Mouse (Mus musculus) intestine, embryonic 15.5 days (tissue): ENCODE data around the gene Tacc2. TPM values are rescaled to one million over a fixed set of nuclear protein-coding genes. Genes with fewer than 3 reads are reported as not detected.
"Not testable (repeated sequence)": the region's sequence is repeated elsewhere in the genome, so short reads cannot be mapped to it uniquely, and the experiment has no call there.

ENCODE experiments used
- ATAC-seq: fragments of 200-750 bp; cut with Nextera tagmentation; 2 replicates; pipeline ENCODE4 v1.8.0; 2017; ENCODE audit warnings: moderate TSS enrichment, moderate library complexity
- H3K27ac ChIP-seq: fragments of 300-500 bp; sonication (generic); 2 replicates; pipeline ENCODE4 v1.5.1; 2015; ENCODE audit warnings: mild to moderate bottlenecking, inconsistent platforms
- H3K27me3 ChIP-seq: fragments of 300-500 bp; sonication (generic); replicated peaks from 2 replicates; pipeline ENCODE4 v1.6.1; 2015; ENCODE audit warnings: inconsistent platforms
- H3K36me3 ChIP-seq: fragments of 300-500 bp; sonication (generic); 2 replicates; pipeline ENCODE4 v1.6.1; 2015; ENCODE audit warnings: inconsistent platforms
- H3K4me1 ChIP-seq: fragments of 300-500 bp; sonication (generic); replicated peaks from 2 replicates; pipeline ENCODE4 v1.6.1; 2015; ENCODE audit warnings: inconsistent platforms
- H3K4me2 ChIP-seq: fragments of 300-500 bp; sonication (generic); replicated peaks from 2 replicates; pipeline ENCODE4 v1.6.1; 2015; ENCODE audit warnings: mild to moderate bottlenecking, inconsistent platforms
- H3K4me3 ChIP-seq: fragments of 300-500 bp; sonication (generic); replicated peaks from 2 replicates; pipeline ENCODE4 v1.5.1; 2015; ENCODE audit warnings: inconsistent platforms
- H3K9ac ChIP-seq: fragments of 300-500 bp; sonication (generic); 2 replicates; pipeline ENCODE4 v1.6.1; 2015; ENCODE audit warnings: inconsistent platforms
- H3K9me3 ChIP-seq: fragments of 300-500 bp; sonication (generic); 2 replicates; pipeline ENCODE4 v1.6.1; 2016; ENCODE audit warnings: inconsistent platforms
- WGBS: fragments of 180-500 bp; shearing (Covaris S2); methylation state at CpG from one replicate; pipeline ENCODE4 v1.1.7; 2015; 5-methylcytosine and 5-hydroxymethylcytosine counted together
- polyA plus RNA-seq: library from polyadenylated mRNA; unstranded; fragments of >200 nt; fragmentation: Nextera tagmentation; extraction: Ambion mirVana; gene quantifications from 2 replicates; pipeline ENCODE4 v1.2.1, GENCODE M21; 2015

Tacc2 gene
- polyA plus RNA-seq, 1 experiment from 2014 or later = 27.8 TPM

GRCm38 (mm10) chr7:130574211-130574991, 2.8 kb upstream of the Tacc2 start:
- no peaks in the 10 kb centered on the region for H3K27me3 ChIP-seq
- 32% methylated on average over 13 of the region's 13 CpGs for WGBS
- no peaks in the 10 kb centered on the region for H3K9me3 ChIP-seq
- no peaks in the 10 kb centered on the region for H3K36me3 ChIP-seq
- peak overlapping the region; percentile 39 for H3K4me2 ChIP-seq
- peak overlapping the region; percentile 78 for H3K27ac ChIP-seq
- peak; percentile 83 for ATAC-seq
- peak overlapping the region; percentile 15; the same call in 1 of the 2 replicates for H3K4me3 ChIP-seq
- H3K9ac ChIP-seq = peak overlapping the region; percentile 12; the same call in 1 of the 2 replicates
- peaks cover 20% of the 10 kb centered on the region for H3K4me1 ChIP-seq

DNA sequence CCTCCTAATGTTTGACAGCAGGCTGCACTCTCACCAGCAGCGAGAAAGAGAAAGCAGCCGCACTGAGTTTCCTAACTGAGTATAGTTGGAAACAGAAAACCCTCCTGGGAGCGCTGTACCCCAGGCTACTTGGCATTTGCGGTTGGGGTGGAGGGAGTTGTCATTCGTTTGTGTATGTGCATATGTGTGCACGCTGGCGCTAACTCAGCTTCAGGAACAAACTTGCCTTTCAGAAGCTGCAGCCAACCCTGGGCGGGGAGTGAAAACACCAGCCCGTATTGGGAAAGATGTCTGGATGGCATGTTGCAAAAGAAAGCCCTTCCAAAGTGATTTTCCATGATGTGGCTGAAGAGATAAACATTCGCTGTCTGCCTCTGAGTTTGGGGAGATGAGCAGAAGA, 257 bp upstream of the Tacc2 start:
- ATAC-seq = no peak
- Histone ChIP-seq H3K27me3 (no peaks in the 10 kb centered on the region), H3K36me3 (no peaks in the 10 kb centered on the region), H3K4me2 (peak overlapping the region; percentile 54), H3K4me3 (peak overlapping the region; percentile 13), H3K9ac (no peak overlapping the region), H3K9me3 (no peaks in the 10 kb centered on the region), H3K27ac (no peak overlapping the region), H3K4me1 (peaks cover 13% of the 10 kb centered on the region)
- 20% methylated on average over 10 of the region's 10 CpGs for WGBS

DNA sequence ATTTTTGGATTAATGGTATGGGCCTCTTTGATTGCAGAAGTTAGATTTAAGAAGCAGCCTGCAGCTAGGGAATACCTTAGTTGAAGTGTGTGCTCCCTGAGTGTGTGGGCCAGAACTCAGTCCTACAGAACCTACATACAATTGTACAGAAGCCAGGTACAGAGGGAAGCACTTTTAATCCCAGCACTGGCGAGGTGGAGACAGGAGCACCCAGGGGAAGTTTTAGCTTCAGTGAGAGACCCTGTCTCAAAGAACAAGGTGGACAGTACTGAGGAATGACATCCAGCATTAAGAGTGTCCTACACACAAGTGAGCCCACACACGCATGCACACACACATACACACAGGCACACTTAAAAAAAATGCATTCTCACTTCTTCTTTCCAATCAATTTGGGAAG, 828 bp downstream of the Tacc2 start:
- H3K4me2 ChIP-seq = no peak overlapping the region
- ATAC-seq = no peak
- 87% methylated on average over 2 of the region's 2 CpGs for WGBS
- H3K4me1 ChIP-seq = peaks cover 13% of the 10 kb centered on the region
- H3K4me3 ChIP-seq = no peak overlapping the region
- no peaks in the 10 kb centered on the region for H3K36me3 ChIP-seq
- H3K9ac ChIP-seq = no peak overlapping the region
- no peaks in the 10 kb centered on the region for H3K27me3 ChIP-seq
- no peaks in the 10 kb centered on the region for H3K9me3 ChIP-seq
- H3K27ac ChIP-seq = no peak overlapping the region

DNA sequence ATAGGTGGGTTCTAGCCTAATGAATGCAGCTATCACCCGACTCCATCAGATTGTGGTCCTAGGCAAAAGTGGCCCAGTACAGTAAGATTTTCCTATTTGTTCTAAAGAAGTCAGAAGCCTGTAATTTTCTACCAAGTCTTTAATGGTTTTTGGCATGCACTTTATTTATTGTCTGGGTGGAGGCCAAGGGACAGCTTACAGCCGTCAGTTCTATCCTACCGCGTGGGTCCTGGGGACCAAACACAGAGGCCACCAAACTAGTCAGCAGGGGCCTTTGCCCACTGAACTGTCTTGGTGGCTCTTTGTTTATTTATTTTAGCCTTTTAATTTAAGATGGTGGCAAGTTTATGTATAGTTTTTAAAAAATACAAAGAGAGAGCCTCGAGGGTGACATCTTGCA, 1.4 kb downstream of the Tacc2 start:
- Histone ChIP-seq H3K27me3 (no peaks in the 10 kb centered on the region), H3K27ac (no peak overlapping the region), H3K4me3 (no peak overlapping the region), H3K4me2 (no peak overlapping the region), H3K9me3 (no peaks in the 10 kb centered on the region), H3K36me3 (no peaks in the 10 kb centered on the region), H3K4me1 (peaks cover 13% of the 10 kb centered on the region), H3K9ac (no peak overlapping the region)
- ATAC-seq = no peak
- WGBS = 59% methylated on average over 5 of the region's 5 CpGs

GRCm38 (mm10) chr7:130586521-130587072, 9.4 kb downstream of the Tacc2 start:
- Histone ChIP-seq H3K27me3 (no peaks in the 10 kb centered on the region), H3K27ac (no peak overlapping the region), H3K36me3 (no peaks in the 10 kb centered on the region), H3K4me1 (0 out of 2 replicates have a peak, but pooled peaks cover 3% of the 10 kb centered on the region), H3K9me3 (no peaks in the 10 kb centered on the region), H3K4me2 (no peak overlapping the region), H3K4me3 (no peak overlapping the region), H3K9ac (no peak overlapping the region)
- ATAC-seq = no peak
- WGBS = 80% methylated on average over 2 of the region's 2 CpGs

DNA sequence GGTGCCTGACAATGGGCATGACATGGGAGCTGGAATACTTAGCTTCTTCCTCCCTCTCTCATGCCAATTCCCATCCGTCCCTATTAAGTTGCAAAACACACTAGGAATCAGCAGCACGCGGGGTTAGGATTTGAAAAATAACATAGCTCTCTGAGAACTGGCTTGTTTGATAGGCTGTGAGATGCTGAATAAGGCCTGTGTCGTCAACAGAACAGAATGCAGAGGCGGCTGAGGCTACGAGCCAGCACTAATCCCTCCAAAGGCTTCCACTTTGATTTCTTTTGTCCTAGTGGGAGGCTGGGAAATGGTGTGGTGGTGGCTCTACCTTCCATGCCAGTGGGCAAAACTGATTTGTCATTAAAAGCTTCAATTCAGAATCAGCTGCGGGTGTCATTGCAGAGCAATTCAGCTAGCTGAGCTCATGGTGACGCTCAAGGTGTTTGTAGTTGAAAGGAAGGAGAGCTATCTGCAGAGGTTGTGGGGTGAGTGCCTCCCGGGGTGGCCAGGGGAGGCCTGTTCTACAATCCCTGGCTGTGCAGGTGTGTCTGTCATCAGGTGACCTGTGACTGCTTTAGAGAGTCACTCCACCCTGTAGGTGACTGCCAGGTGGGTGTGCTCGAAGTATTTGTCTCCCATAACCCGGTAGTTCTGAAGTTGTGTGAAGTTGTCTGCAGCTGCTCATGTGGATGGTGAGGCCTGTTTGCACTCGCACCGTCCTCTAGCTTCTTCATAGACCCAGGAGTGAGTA, 13.0 kb downstream of the Tacc2 start:
- H3K27ac ChIP-seq = no peak overlapping the region
- H3K4me2 ChIP-seq = no peak overlapping the region
- H3K27me3 ChIP-seq = no peaks in the 10 kb centered on the region
- no peaks in the 10 kb centered on the region for H3K36me3 ChIP-seq
- H3K4me1 ChIP-seq = 0 out of 2 replicates have a peak, but pooled peaks cover 3% of the 10 kb centered on the region
- no peak overlapping the region for H3K9ac ChIP-seq
- H3K9me3 ChIP-seq = no peaks in the 10 kb centered on the region
- WGBS = 61% methylated on average over 13 of the region's 13 CpGs
- no peak overlapping the region for H3K4me3 ChIP-seq
- peak; percentile 70 for ATAC-seq

- no peaks in the 10 kb centered on the region for H3K27me3 ChIP-seq
- H3K36me3 ChIP-seq = no peaks in the 10 kb centered on the region
- no peaks in the 10 kb centered on the region for H3K9me3 ChIP-seq
- no peak for ATAC-seq
- WGBS = 64% methylated on average over 8 of the region's 8 CpGs
- no peak overlapping the region for H3K27ac ChIP-seq
- no peak overlapping the region for H3K4me2 ChIP-seq
- H3K9ac ChIP-seq = no peak overlapping the region
- 0 out of 2 replicates have a peak, but pooled peaks cover 3% of the 10 kb centered on the region for H3K4me1 ChIP-seq
- H3K4me3 ChIP-seq = no peak overlapping the region
Measured at GRCm38 (mm10) chr7:130590845-130591437, 13.7 kb downstream of the Tacc2 start.

GRCm38 (mm10) chr7:130592975-130593374, 15.7 kb downstream of the Tacc2 start:
- H3K4me2 ChIP-seq, H3K4me3 ChIP-seq, H3K9me3 ChIP-seq, H3K9ac ChIP-seq, H3K36me3 ChIP-seq, H3K27me3 ChIP-seq, H3K4me1 ChIP-seq, H3K27ac ChIP-seq: not testable (repeated sequence)
- no CpG with 5 or more reads among the region's 11 CpGs for WGBS
- ATAC-seq = 0 out of 2 replicates have a peak, but pooled peaks have one; percentile 37

DNA sequence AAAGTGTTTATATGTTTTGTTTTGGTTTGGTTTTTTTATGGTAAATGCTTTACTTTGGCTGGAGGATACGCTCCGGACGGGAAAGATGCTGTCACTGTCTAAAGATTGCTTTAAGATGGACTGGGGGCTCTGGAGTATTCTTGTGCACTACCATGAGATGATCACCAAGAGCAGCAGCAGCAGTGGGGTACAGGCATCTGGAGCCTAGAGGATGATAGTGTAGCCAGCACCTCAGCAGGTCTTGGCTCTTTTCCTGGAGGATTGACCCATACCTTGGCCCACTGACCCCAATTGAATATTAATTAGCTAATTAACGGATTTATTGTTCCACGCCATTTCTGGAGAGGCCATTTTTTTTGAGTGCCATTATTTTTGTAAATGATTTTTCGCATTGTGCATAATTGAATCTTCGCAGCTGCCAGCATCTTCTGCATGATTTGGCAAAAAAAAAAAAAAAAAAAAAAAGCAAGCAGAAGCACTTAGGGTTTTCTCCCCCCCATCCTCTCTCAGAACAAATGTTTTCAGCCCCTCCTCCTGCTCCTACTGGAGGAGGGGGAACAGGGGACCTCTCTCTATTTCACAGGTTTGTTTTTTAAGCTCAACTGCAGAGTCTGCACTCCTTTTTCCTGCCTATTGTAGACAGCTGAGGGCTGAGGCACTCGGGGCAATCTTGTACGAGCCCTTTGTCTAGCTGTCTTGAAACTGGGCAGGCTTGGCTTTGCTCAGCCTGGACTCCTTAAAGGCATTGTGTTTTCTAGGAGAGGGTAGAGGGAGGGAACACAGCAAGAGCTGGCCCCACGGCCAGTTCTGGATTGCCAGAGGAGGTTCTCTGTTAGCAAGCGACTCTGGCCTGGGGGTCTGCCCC, 16.4 kb downstream of the Tacc2 start:
- H3K9me3 ChIP-seq, H3K4me3 ChIP-seq, H3K9ac ChIP-seq, H3K4me1 ChIP-seq, H3K4me2 ChIP-seq, H3K27ac ChIP-seq, H3K36me3 ChIP-seq, H3K27me3 ChIP-seq, ATAC-seq: not testable (repeated sequence)
- 62% methylated on average over 9 of the region's 11 CpGs for WGBS

GRCm38 (mm10) chr7:130596079-130596855, 19.0 kb downstream of the Tacc2 start:
- H3K27me3 ChIP-seq, H3K4me1 ChIP-seq, H3K36me3 ChIP-seq, H3K9me3 ChIP-seq, H3K27ac ChIP-seq, H3K9ac ChIP-seq, H3K4me2 ChIP-seq, H3K4me3 ChIP-seq: not testable (repeated sequence)
- ATAC-seq = peak; percentile 53
- WGBS = 34% methylated on average over 9 of the region's 19 CpGs

DNA sequence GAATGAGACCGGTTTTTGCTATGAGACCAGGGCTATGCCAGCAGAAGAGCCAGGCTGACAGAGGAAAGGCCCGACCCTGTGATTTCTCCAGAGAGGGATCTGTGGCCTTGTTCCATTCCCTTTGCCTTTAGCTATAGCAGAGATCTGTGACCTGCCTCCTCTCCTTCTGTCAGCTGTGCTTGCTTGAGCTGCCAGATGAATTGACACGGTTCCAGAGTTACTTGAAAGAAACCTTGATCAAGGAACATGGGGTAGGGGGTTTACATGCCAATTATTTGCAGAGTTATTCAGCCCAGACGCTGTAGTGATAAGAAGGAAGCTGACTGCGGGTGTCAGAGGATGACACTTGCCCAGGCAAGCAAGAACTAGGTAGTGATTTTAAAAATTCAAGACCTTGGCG, 20.3 kb downstream of the Tacc2 start:
- Histone ChIP-seq H3K27ac (no peak overlapping the region), H3K9me3 (no peaks in the 10 kb centered on the region), H3K4me1 (0 out of 2 replicates have a peak, but pooled peaks cover 2% of the 10 kb centered on the region), H3K27me3 (no peaks in the 10 kb centered on the region), H3K9ac (no peak overlapping the region), H3K36me3 (no peaks in the 10 kb centered on the region), H3K4me2 (no peak overlapping the region), H3K4me3 (no peak overlapping the region)
- WGBS = 79% methylated on average over 6 of the region's 6 CpGs
- no peak for ATAC-seq
